Mouse (Mus musculus): ENCODE results near the gene 1700024G13Rik. TPM values are rescaled to one million over a fixed set of nuclear protein-coding genes. Genes with fewer than 3 reads are reported as not detected.

1700024G13Rik gene
- total RNA-seq (2014; rRNA removed) (1.8 TPM in 1 of 2 replicates, not detected in the other), polyA plus RNA-seq (2015; fragmentation: Nextera tagmentation; extraction: Ambion mirVana) (0.67 and 0.68 TPM in 2 replicates)

GRCm38 (mm10) chr14:32388196-32388595, at the start of gene 1700024G13Rik:
Gene 1700024G13Rik (minus strand): TSS chr14:32388391.
- H3K4me2 ChIP-seq (ENCODE audit: low read depth, low read length, poor library complexity, severe bottlenecking): peak within 1 kb of the TSS; percentile 13; the same call in 1 of the 2 replicates
- H3K4me1 ChIP-seq (ENCODE audit: insufficient read depth, low read length): 0 out of 2 replicates have a peak, but pooled peaks cover 4% of the 10 kb centered on the region
- H3K9me3 ChIP-seq (ENCODE audit: low read length): no peaks in the 10 kb centered on the region
- DNase-seq (ENCODE audit: low spot score) (peak; percentile 61), ATAC-seq (ENCODE audit: low FRiP score) (peak; percentile 70; the same call in 1 of the 2 replicates)
- no peak within 1 kb of the TSS for H3K27ac ChIP-seq (ENCODE audit: low read depth, low read length)
- H3K27me3 ChIP-seq (ENCODE audit: insufficient read depth, low read length): no peaks in the 10 kb centered on the region
- H3K36me3 ChIP-seq (ENCODE audit: insufficient read depth, low read length): no peaks in the 10 kb centered on the region
- 3% methylated on average over 13 of the region's 13 CpGs for WGBS
- H3K4me3 ChIP-seq (ENCODE audit: low read depth, low read length): no peak within 1 kb of the TSS
- no peak within 1 kb of the TSS for H3K9ac ChIP-seq (replicated peaks; ENCODE audit: low read length, poor library complexity, severe bottlenecking)
- no peak for TF ChIP-seq CTCF (IDR thresholded peaks at IDR 0.05)

GRCm38 (mm10) chr14:32437352-32437793, 49.2 kb upstream of the 1700024G13Rik start:
- peak; percentile 24 for DNase-seq (ENCODE audit: low spot score)
- no peak overlapping the region for H3K27ac ChIP-seq (ENCODE audit: low read depth, low read length)
- no peaks in the 10 kb centered on the region for H3K9me3 ChIP-seq (ENCODE audit: low read length)
- no peaks in the 10 kb centered on the region for H3K4me1 ChIP-seq (ENCODE audit: insufficient read depth, low read length)
- no peak overlapping the region for H3K4me3 ChIP-seq (ENCODE audit: low read depth, low read length)
- TF ChIP-seq CTCF (IDR thresholded peaks at IDR 0.05): peak; percentile 54
- ATAC-seq (ENCODE audit: low FRiP score): no peak
- H3K27me3 ChIP-seq (ENCODE audit: insufficient read depth, low read length): no peaks in the 10 kb centered on the region
- no peak overlapping the region for H3K4me2 ChIP-seq (ENCODE audit: low read depth, low read length, poor library complexity, severe bottlenecking)
- WGBS: 36% methylated on average over 5 of the region's 5 CpGs
- no peaks in the 10 kb centered on the region for H3K36me3 ChIP-seq (ENCODE audit: insufficient read depth, low read length)
- no peak overlapping the region for H3K9ac ChIP-seq (replicated peaks; ENCODE audit: low read length, poor library complexity, severe bottlenecking)

GRCm38 (mm10) chr14:32429030-32429602, 40.9 kb upstream of the 1700024G13Rik start:
- Histone ChIP-seq H3K27me3 (ENCODE audit: insufficient read depth, low read length) (no peaks in the 10 kb centered on the region), H3K9me3 (ENCODE audit: low read length) (no peaks in the 10 kb centered on the region), H3K4me2 (ENCODE audit: low read depth, low read length, poor library complexity, severe bottlenecking) (no peak overlapping the region), H3K27ac (ENCODE audit: low read depth, low read length) (no peak overlapping the region), H3K36me3 (ENCODE audit: insufficient read depth, low read length) (no peaks in the 10 kb centered on the region), H3K9ac (replicated peaks; ENCODE audit: low read length, poor library complexity, severe bottlenecking) (no peak overlapping the region), H3K4me3 (ENCODE audit: low read depth, low read length) (no peak overlapping the region), H3K4me1 (ENCODE audit: insufficient read depth, low read length) (no peaks in the 10 kb centered on the region)
- TF ChIP-seq CTCF (IDR thresholded peaks at IDR 0.05): no peak
- DNase-seq (ENCODE audit: low spot score) (no peak), ATAC-seq (ENCODE audit: low FRiP score) (no peak)
- 31% methylated on average over 8 of the region's 8 CpGs for WGBS

- DNase-seq (ENCODE audit: low spot score): no peak
- no peak for ATAC-seq (ENCODE audit: low FRiP score)
Measured at GRCm38 (mm10) chr14:32423946-32424345, 35.8 kb upstream of the 1700024G13Rik start.

GRCm38 (mm10) chr14:32418747-32419146, 30.6 kb upstream of the 1700024G13Rik start:
- Histone ChIP-seq H3K27me3 (ENCODE audit: insufficient read depth, low read length) (no peaks in the 10 kb centered on the region), H3K36me3 (ENCODE audit: insufficient read depth, low read length) (no peaks in the 10 kb centered on the region), H3K9ac (replicated peaks; ENCODE audit: low read length, poor library complexity, severe bottlenecking) (no peak overlapping the region), H3K4me2 (ENCODE audit: low read depth, low read length, poor library complexity, severe bottlenecking) (no peak overlapping the region), H3K27ac (ENCODE audit: low read depth, low read length) (no peak overlapping the region), H3K4me3 (ENCODE audit: low read depth, low read length) (no peak overlapping the region), H3K9me3 (ENCODE audit: low read length) (no peaks in the 10 kb centered on the region), H3K4me1 (ENCODE audit: insufficient read depth, low read length) (no peaks in the 10 kb centered on the region)
- TF ChIP-seq CTCF (IDR thresholded peaks at IDR 0.05): no peak
- DNase-seq (ENCODE audit: low spot score) (no peak), ATAC-seq (ENCODE audit: low FRiP score) (no peak)
- WGBS: 79% methylated on average over 11 of the region's 11 CpGs

More at GRCm38 (mm10) chr14:32423946-32424345, 35.8 kb upstream of the 1700024G13Rik start:
- Histone ChIP-seq H3K4me1 (ENCODE audit: insufficient read depth, low read length) (no peaks in the 10 kb centered on the region), H3K4me2 (ENCODE audit: low read depth, low read length, poor library complexity, severe bottlenecking) (no peak overlapping the region), H3K9ac (replicated peaks; ENCODE audit: low read length, poor library complexity, severe bottlenecking) (no peak overlapping the region), H3K27me3 (ENCODE audit: insufficient read depth, low read length) (no peaks in the 10 kb centered on the region), H3K27ac (ENCODE audit: low read depth, low read length) (no peak overlapping the region), H3K4me3 (ENCODE audit: low read depth, low read length) (no peak overlapping the region), H3K9me3 (ENCODE audit: low read length) (no peaks in the 10 kb centered on the region), H3K36me3 (ENCODE audit: insufficient read depth, low read length) (no peaks in the 10 kb centered on the region)
- 96% methylated on average over 7 of the region's 7 CpGs for WGBS
- TF ChIP-seq CTCF (IDR thresholded peaks at IDR 0.05): no peak

GRCm38 (mm10) chr14:32412075-32412474, 23.9 kb upstream of the 1700024G13Rik start:
- H3K4me1 ChIP-seq (ENCODE audit: insufficient read depth, low read length): no peaks in the 10 kb centered on the region
- no peaks in the 10 kb centered on the region for H3K36me3 ChIP-seq (ENCODE audit: insufficient read depth, low read length)

More at GRCm38 (mm10) chr14:32412075-32412474, 23.9 kb upstream of the 1700024G13Rik start:
- Histone ChIP-seq H3K9me3 (ENCODE audit: low read length) (no peaks in the 10 kb centered on the region), H3K4me2 (ENCODE audit: low read depth, low read length, poor library complexity, severe bottlenecking) (no peak overlapping the region), H3K27me3 (ENCODE audit: insufficient read depth, low read length) (no peaks in the 10 kb centered on the region), H3K4me3 (ENCODE audit: low read depth, low read length) (no peak overlapping the region), H3K27ac (ENCODE audit: low read depth, low read length) (no peak overlapping the region), H3K9ac (replicated peaks; ENCODE audit: low read length, poor library complexity, severe bottlenecking) (no peak overlapping the region)
- no peak for TF ChIP-seq CTCF (IDR thresholded peaks at IDR 0.05)
- WGBS: 88% methylated on average over 5 of the region's 5 CpGs
- no peak for DNase-seq (ENCODE audit: low spot score)
- no peak for ATAC-seq (ENCODE audit: low FRiP score)
